Comparison of ENCODE assay signal across 14 mouse cellular contexts in the genomic region with DNA sequence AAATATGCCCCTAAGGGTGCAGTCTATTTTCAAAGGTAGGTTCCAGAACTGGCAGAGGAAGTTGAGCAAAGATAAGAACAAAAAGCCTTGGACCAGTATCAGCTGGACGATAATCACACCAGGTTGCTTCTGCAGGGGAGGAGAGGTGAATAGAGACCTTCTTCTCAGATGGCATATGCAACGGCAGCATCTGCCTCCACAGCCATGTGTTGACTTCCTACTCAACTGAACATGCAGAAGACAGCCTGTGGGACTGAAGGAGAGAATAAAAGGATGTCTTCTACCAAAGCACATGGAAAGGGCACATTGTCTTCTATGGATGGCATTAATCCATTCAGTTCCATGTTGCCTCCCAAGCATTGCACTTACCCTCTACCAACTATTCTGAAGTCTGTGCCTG.
DNase-seq lines count a peak whose midpoint lies in the region.
"Had no signal": no experiment of that assay in that cellular context is flagged by ENCODE, and none has a peak within 500 bp of the region (broad histone marks: within the 10 kb centered on the region; RNA-seq: fewer than 3 reads in every experiment).

No protein-coding gene starts in this region.

- peak; percentile 49 for DNase-seq in layer of hippocampus, adult 9-11 months
- DNase-seq in layer of hippocampus, adult 8-10 months (ENCODE audit: low spot score in 2 of 2) = no peak
- peak; percentile 35 for DNase-seq in right cerebral cortex, postnatal 25 days
- no peak for DNase-seq in right cerebral cortex, adult 18-20 months
- DNase-seq in telencephalon, adult 2 months (ENCODE audit: low read depth, low spot score) = peak; percentile 49
- no peak for DNase-seq in kidney, adult 9 months
- DNase-seq: adrenal gland, adult 2 months; adrenal gland, postnatal 10 days; adrenal gland, postnatal 25 days; cerebellum, adult 11-12 months; cerebellum, adult 2 months; cerebellum, adult 9-10 months; cerebellum, postnatal 10 days; cerebellum, postnatal 25 days had no signal

Comparison
In these comparisons a context has a peak if more than half of its experiments do, and no peak if none do; other contexts are left out.
1. DNase-seq: peak in layer of hippocampus, adult 9-11 months (single experiment), right cerebral cortex, postnatal 25 days (single experiment) and telencephalon, adult 2 months (single experiment); none in layer of hippocampus, adult 8-10 months (0 of 2), right cerebral cortex, adult 18-20 months (single experiment) and kidney, adult 9 months (single experiment).